Mouse (Mus musculus): Measurements from ENCODE around the gene Gria1. TPM values are rescaled to one million over a fixed set of nuclear protein-coding genes. Genes with fewer than 3 reads are reported as not detected.

Gene Gria1
- polyA plus RNA-seq, 2 experiments from 2014 or later, result not detected

DNA sequence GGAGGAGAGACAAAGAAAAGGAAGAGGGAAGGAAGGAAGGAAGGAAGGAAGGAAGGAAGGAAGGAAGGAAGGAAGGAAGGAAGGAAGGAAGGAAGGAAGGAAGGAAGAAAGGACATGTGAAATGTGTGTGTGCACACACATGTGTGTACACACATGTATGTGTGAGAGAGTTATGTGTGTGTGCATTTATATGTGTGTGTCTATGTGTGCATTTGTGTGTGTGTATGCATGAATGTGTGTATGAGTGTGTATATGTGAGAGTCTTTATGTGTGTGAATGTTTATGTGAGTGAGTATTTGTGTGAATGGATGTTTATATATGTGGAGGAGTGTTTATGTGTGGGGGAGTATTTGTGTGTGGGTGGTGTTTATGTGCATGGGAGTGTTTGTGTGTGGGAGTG, 287.5 kb downstream of the Gria1 start:
- ATAC-seq, result no peak

GRCm38 (mm10) chr11:57303602-57304001, 292.4 kb downstream of the Gria1 start:
- no peak for ATAC-seq

- no peak for ATAC-seq
Measured at GRCm38 (mm10) chr11:57306116-57306515, 294.9 kb downstream of the Gria1 start.

- no peak for ATAC-seq
Measured at GRCm38 (mm10) chr11:57306892-57307291, 295.7 kb downstream of the Gria1 start.

DNA sequence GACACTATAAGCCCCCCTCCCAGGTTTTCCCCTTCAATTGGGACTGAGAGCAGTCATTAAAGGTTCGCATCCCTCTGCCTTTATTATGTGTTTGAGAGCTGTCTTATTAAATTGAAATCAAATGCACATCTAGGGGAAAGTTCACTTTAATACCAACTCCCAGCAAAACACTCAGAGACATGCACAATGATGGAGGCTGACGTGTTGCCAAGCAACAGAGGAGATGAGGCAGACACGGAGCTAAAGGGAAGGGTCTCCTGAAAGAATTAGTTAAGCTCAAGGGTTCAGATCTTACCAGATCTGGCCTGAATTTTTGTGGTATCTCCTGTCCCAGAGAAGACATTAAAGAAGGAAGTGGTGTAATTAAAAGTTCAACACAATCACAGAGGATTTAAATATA, 305.9 kb downstream of the Gria1 start:
- no peak for ATAC-seq

DNA sequence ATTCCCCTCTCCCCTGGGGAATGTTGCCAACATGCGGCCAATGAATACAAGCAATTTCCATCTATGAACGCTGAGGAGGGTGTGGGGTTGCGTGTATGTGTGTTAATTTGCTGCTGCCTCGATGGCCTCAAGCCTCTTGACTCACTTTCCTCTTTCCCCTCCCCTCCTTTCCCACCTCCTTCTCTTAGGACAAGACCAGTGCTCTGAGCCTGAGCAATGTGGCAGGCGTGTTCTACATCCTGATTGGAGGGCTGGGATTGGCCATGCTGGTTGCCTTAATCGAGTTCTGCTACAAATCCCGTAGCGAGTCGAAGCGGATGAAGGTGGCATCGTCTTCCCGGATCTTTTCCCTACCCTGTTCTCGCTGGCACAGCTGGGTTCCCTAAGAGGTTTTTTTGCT, 306.3 kb downstream of the Gria1 start:
- ATAC-seq, result no peak

DNA sequence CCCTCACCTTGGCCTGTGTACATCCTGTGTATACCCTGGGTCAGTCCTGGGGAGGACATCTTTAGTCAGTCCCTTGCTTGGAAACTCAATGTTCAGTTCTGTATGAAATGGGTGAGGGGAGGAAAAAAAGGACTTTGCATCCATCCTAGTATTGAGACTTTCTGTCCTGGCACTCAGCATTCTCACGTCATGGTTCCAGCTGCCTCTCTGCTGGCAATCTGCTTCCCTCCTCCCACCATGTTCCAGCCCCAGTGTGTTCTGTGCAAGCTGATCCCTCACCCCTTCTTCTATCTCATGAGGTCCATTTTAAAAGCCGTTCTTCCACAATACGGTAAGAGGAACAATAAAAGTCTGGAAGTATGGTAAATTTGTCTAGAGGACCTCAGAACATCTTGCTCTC, 308.2 kb downstream of the Gria1 start:
- ATAC-seq, result no peak

GRCm38 (mm10) chr11:57324099-57324498, 312.9 kb downstream of the Gria1 start:
- ATAC-seq, result no peak
